Mouse (Mus musculus) liver, embryonic 11.5 days (tissue): Measurements from ENCODE around the gene Hist2h2ab. TPM values are rescaled to one million over a fixed set of nuclear protein-coding genes. Genes with fewer than 3 reads are reported as not detected.
"Not testable (repeated sequence)": the region's sequence is repeated elsewhere in the genome, so short reads cannot be mapped to it uniquely, and the experiment has no call there.

Experiments
- ATAC-seq: fragments of 200-750 bp; cut with Nextera tagmentation; replicated peaks from 2 replicates; pipeline ENCODE4 v1.8.0; 2017; ENCODE audit warnings: moderate number of reproducible peaks, mild to moderate bottlenecking, moderate TSS enrichment, moderate library complexity; ENCODE audit not compliant: low FRiP score
- DNase-seq: peaks from one replicate; pipeline ENCODE4 v3.0.0-alpha.2; 2017; ENCODE audit warnings: low spot score
- H3K27ac ChIP-seq: fragments of 300-500 bp; sonication (generic); 2 replicates; pipeline ENCODE4 v1.5.1; 2014; ENCODE audit warnings: mild to moderate bottlenecking, low read depth, low read length, control low read depth
- H3K27me3 ChIP-seq: fragments of 300-500 bp; sonication (generic); replicated peaks from 2 replicates; pipeline ENCODE4 v1.6.1; 2014; ENCODE audit warnings: low read length, mixed read lengths; ENCODE audit not compliant: control insufficient read depth, insufficient read depth
- H3K36me3 ChIP-seq: fragments of 300-500 bp; sonication (generic); 2 replicates; pipeline ENCODE4 v1.6.1; 2014; ENCODE audit warnings: mild to moderate bottlenecking, low read length, moderate library complexity, mixed read lengths; ENCODE audit not compliant: control insufficient read depth, insufficient read depth
- H3K4me1 ChIP-seq: fragments of 300-500 bp; sonication (generic); replicated peaks from 2 replicates; pipeline ENCODE4 v1.6.1; 2014; ENCODE audit warnings: low read length, mixed read lengths; ENCODE audit not compliant: control insufficient read depth, insufficient read depth
- H3K4me2 ChIP-seq: fragments of 300-500 bp; sonication (generic); 2 replicates; pipeline ENCODE4 v1.6.1; 2014; ENCODE audit warnings: mild to moderate bottlenecking, control low read depth, moderate library complexity
- H3K4me3 ChIP-seq: fragments of 300-500 bp; sonication (generic); 2 replicates; pipeline ENCODE4 v1.5.1; 2014; ENCODE audit warnings: low read depth, low read length, control low read depth
- H3K9ac ChIP-seq: fragments of 300-500 bp; sonication (generic); 2 replicates; pipeline ENCODE4 v1.6.1; 2014; ENCODE audit warnings: low read depth, low read length, control low read depth
- H3K9me3 ChIP-seq: fragments of 300-500 bp; sonication (generic); 2 replicates; pipeline ENCODE4 v1.6.1; 2016; ENCODE audit warnings: low read length, inconsistent platforms, mixed read lengths; ENCODE audit not compliant: control insufficient read depth
- WGBS: fragments of 180-500 bp; shearing (Covaris S2); extraction: QIAGEN DNeasy Blood & Tissue Kit; methylation state at CpG from one replicate; pipeline ENCODE4 v1.1.7; 2014; 5-methylcytosine and 5-hydroxymethylcytosine counted together
- polyA plus RNA-seq: library from polyadenylated mRNA; unstranded; fragments of >200 nt; fragmentation: Nextera tagmentation; extraction: Ambion mirVana; gene quantifications from 2 replicates; pipeline ENCODE4 v1.2.1, GENCODE M21; 2014

Gene Hist2h2ab
- polyA plus RNA-seq, 1 experiment from 2014 or later: 0.92 TPM

DNA sequence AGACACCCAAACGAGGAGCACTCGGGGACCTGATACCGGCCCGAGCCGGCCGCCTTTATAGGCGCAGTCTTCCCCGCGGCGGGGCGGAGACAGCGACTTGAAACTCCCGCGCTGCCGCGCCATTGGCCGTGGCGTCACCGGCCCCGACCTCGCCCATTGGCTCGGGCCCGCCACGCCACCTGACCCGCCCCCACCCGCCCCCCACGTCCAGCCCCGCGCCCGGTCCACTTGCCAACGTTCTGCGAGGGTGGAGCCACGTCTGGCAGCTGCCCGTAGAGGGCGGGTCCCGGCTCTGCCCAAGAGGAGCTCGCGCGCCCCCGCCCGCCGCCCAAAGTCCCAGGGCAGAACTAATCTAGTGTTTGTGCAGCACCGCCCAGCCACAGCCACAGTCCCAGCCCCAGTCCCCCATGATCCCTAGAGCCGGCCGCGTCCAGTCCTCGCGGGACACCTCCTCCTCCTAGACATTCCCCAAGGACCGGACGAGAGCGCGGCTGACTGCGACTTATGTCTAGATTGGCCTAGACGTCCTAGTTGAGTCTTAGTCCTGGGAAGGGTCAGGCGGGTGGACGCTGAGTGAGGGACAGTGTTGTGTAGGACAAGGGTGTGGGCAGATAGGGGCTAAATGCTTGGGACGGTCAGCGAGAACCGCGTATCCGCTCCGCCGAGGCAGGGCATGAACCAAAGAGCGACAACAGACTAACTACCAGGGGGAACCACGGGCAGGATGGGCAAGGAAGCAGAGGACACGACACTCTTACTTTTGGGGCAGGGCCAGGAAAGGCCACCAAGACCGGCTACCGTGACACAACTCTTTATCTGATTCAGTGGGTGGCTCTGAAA lies 19.5 kb downstream of the Hist2h2ab start, which contains the start of gene Hist2h3c2:
Gene Hist2h3c2, minus strand, starts transcription at position 174 of the 840 bp plus-strand sequence.
- H3K4me3 ChIP-seq: peak within 1 kb of the TSS; percentile 52
- 0% methylated on average over 22 of the region's 68 CpGs for WGBS
- peak; percentile 84 for ATAC-seq
- H3K27me3 ChIP-seq, H3K9me3 ChIP-seq, H3K36me3 ChIP-seq, DNase-seq: not testable (repeated sequence)
- peak within 1 kb of the TSS; percentile 89 for H3K27ac ChIP-seq
- H3K4me2 ChIP-seq: peak within 1 kb of the TSS; percentile 81
- H3K4me1 ChIP-seq: peaks cover 16% of the 10 kb centered on the region
- H3K9ac ChIP-seq: peak within 1 kb of the TSS; percentile 76

- not testable (repeated sequence) for DNase-seq, H3K36me3 ChIP-seq, H3K9me3 ChIP-seq, H3K27me3 ChIP-seq
- ATAC-seq: peak; percentile 66
- H3K4me2 ChIP-seq: peak within 1 kb of the TSS; percentile 48
- WGBS: 5% methylated on average over 24 of the region's 85 CpGs
- peak within 1 kb of the TSS; percentile 17; the same call in 1 of the 2 replicates for H3K9ac ChIP-seq
- H3K27ac ChIP-seq: peak within 1 kb of the TSS; percentile 76
- H3K4me1 ChIP-seq: peaks cover 20% of the 10 kb centered on the region
- 0 out of 2 replicates have a peak within 1 kb of the TSS, but pooled peaks have one; percentile 12 for H3K4me3 ChIP-seq
Measured at GRCm38 (mm10) chr3:96239949-96240798, 20.5 kb downstream of the Hist2h2ab start, which contains the start of gene Hist2h2aa2. Hist2h2aa2 (minus strand) TSS chr3:96240276.

- Histone ChIP-seq H3K4me2 (peak overlapping the region; percentile 48), H3K27me3 (no peaks in the 10 kb centered on the region), H3K4me3 (0 out of 2 replicates have a peak overlapping the region, but pooled peaks have one; percentile 12), H3K4me1 (peaks cover 20% of the 10 kb centered on the region), H3K36me3 (no peaks in the 10 kb centered on the region), H3K27ac (peak overlapping the region; percentile 76), H3K9ac (peak overlapping the region; percentile 17; the same call in 1 of the 2 replicates), H3K9me3 (no peaks in the 10 kb centered on the region)
- 83% methylated on average over 9 of the region's 9 CpGs for WGBS
- ATAC-seq: no peak
- no peak for DNase-seq
Measured at GRCm38 (mm10) chr3:96240799-96241197, 21.1 kb downstream of the Hist2h2ab start.

DNA sequence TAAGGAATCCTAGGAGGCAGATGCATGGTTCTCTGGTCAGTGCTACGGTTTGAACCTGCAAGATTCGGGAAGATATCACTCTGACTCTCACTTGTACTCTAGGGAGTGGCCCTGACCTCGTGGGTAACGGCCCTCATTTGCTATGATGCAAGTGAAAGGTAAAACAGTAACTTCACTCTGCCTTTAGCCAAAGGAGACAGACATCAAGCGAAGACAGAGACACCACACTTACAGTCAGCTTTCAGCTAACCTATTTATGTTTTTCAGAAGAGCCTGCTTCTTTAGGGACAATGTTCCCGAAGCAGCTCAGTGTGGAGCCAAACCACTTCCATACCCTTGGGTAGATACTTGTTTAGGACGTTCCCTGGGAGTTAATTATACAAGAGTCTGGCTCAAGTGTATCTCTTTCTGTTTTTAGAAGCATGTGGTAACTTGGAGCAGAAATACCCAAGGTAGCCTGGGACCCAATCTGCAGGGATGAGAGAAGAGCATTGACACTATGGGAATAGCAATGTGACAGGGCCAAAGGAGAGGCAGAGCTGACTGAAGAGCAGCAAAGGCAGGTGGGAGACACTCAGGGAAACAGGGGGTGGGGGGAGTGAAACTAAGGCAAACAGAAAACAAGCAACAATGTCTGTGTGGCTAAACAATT lies 24.4 kb downstream of the Hist2h2ab start:
- peaks cover 25% of the 10 kb centered on the region for H3K4me1 ChIP-seq
- peak overlapping the region; percentile 76 for H3K4me2 ChIP-seq
- H3K27me3 ChIP-seq: no peaks in the 10 kb centered on the region
- no peaks in the 10 kb centered on the region for H3K36me3 ChIP-seq
- peak overlapping the region; percentile 100 for H3K27ac ChIP-seq
- WGBS: 68% methylated on average over 7 of the region's 7 CpGs
- H3K9me3 ChIP-seq: no peaks in the 10 kb centered on the region
- H3K4me3 ChIP-seq: peak overlapping the region; percentile 58; the same call in 1 of the 2 replicates
- H3K9ac ChIP-seq: peak overlapping the region; percentile 95
- ATAC-seq: no peak
- no peak for DNase-seq

DNA sequence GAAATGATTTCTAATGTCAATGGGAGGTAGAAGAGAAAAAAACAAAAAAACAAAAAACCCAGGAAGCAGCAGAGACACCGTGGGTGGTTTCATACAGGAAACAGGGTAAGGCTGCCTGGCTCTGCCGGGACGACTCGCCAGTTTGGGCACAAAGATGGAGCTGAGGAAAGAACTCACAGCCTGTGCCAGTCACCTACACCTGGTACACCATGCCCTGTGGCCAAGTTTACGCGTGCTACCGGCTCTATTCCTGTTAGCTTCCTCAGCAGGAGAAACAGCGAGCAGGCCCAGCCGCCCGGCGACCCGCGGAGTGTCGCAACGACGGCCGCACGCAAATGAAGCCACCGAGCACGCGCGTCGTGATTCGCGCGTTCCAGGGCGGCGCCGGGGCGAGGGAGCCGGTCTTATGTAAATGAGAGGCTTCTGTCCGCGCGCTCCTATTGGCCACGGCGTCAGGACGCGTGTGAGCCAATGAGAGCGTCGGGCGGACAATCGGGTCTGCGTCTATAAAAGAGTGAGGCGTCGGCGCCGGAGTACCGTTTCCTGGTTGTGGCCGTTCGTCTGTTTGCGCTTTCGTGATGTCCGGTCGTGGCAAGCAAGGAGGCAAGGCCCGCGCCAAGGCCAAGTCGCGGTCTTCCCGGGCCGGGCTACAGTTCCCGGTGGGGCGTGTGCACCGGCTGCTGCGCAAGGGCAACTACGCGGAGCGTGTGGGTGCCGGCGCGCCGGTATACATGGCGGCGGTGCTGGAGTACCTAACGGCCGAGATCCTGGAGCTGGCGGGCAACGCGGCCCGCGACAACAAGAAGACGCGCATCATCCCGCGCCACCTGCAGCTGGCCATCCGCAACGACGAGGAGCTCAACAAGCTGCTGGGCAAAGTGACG lies 25.6 kb downstream of the Hist2h2ab start, which contains the start of gene Hist2h2aa1:
Gene Hist2h2aa1, plus strand, starts transcription at position 495 of the 884 bp plus-strand sequence.
- H3K4me2 ChIP-seq: peak within 1 kb of the TSS; percentile 76
- peak within 1 kb of the TSS; percentile 58 for H3K4me3 ChIP-seq
- H3K9me3 ChIP-seq, H3K27me3 ChIP-seq, H3K36me3 ChIP-seq: not testable (repeated sequence)
- ATAC-seq (peak; percentile 76), DNase-seq (peak; percentile 82)
- peaks cover 27% of the 10 kb centered on the region for H3K4me1 ChIP-seq
- under 1% methylated on average over 23 of the region's 88 CpGs for WGBS
- H3K27ac ChIP-seq: peak within 1 kb of the TSS; percentile 100
- peak within 1 kb of the TSS; percentile 95 for H3K9ac ChIP-seq

DNA sequence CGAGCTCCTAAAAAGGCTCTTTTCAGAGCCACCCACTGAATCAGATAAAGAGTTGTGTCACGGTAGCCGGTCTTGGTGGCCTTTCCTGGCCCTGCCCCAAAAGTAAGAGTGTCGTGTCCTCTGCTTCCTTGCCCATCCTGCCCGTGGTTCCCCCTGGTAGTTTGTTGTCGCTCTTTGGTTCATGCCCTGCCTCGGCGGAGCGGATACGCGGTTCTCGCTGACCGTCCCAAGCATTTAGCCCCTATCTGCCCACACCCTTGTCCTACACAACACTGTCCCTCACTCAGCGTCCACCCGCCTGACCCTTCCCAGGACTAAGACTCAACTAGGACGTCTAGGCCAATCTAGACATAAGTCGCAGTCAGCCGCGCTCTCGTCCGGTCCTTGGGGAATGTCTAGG lies 26.4 kb downstream of the Hist2h2ab start:
- H3K27me3 ChIP-seq, H3K9me3 ChIP-seq, H3K9ac ChIP-seq, H3K4me2 ChIP-seq, H3K4me3 ChIP-seq, H3K36me3 ChIP-seq, DNase-seq: not testable (repeated sequence)
- Histone ChIP-seq H3K4me1 (peaks cover 23% of the 10 kb centered on the region), H3K27ac (peak overlapping the region; percentile 81)
- WGBS: 0% methylated on average over 10 of the region's 21 CpGs
- peak; percentile 46 for ATAC-seq

DNA sequence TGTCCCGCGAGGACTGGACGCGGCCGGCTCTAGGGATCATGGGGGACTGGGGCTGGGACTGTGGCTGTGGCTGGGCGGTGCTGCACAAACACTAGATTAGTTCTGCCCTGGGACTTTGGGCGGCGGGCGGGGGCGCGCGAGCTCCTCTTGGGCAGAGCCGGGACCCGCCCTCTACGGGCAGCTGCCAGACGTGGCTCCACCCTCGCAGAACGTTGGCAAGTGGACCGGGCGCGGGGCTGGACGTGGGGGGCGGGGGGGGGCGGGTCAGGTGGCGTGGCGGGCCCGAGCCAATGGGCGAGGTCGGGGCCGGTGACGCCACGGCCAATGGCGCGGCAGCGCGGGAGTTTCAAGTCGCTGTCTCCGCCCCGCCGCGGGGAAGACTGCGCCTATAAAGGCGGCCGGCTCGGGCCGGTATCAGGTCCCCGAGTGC lies 26.8 kb downstream of the Hist2h2ab start, which contains the start of gene Hist2h3c1:
Gene Hist2h3c1, plus strand, starts transcription at position 259 of the 430 bp plus-strand sequence.
- DNase-seq, H3K27me3 ChIP-seq, H3K9me3 ChIP-seq, H3K36me3 ChIP-seq: not testable (repeated sequence)
- Histone ChIP-seq H3K4me2 (peak within 1 kb of the TSS; percentile 85), H3K9ac (peak within 1 kb of the TSS; percentile 78), H3K4me3 (peak within 1 kb of the TSS; percentile 54), H3K4me1 (peaks cover 23% of the 10 kb centered on the region), H3K27ac (peak within 1 kb of the TSS; percentile 96)
- WGBS: 2% methylated on average over 12 of the region's 47 CpGs
- peak; percentile 85 for ATAC-seq
